Comparison of ENCODE assay signal across 12 mouse cellular contexts in the genomic region with DNA sequence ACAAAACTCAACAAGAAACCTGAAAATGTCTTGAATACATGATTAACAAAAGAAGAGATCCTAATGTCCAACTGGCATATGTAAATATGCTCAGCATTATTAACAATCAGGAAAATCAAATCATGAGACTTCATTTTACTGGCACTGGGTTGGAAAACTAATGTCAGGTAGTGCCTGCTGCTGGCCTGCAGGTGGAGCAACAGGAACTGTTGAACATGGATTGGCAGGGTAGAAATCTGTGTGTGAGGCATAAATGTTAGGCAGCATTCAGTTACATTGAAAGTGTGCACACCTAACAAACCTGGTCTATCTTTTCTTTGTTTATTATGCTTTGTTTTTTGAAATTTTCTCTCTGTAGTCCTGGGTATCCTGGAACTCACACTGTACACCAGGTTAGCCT. TPM values are rescaled to one million over a fixed set of nuclear protein-coding genes. Genes with fewer than 3 reads are reported as not detected.
DNase-seq lines count a peak whose midpoint lies in the region; ATAC-seq and TF ChIP-seq lines count a peak whose summit lies in the region.
"Had no signal": no experiment of that assay in that cellular context is flagged by ENCODE, and none has a peak within 500 bp of the region (broad histone marks: within the 10 kb centered on the region; RNA-seq: fewer than 3 reads in every experiment).

No protein-coding gene starts in this region.

- H3K9me3 ChIP-seq in E14TG2a.4 (ENCODE audit: low read length), result no peaks in the 10 kb centered on the region
- H3K9me3 ChIP-seq: lung, embryonic 15.5 days; neural tube, embryonic 13.5 days had no signal

- DNase-seq in layer of hippocampus, adult 2 months (ENCODE audit: low spot score in 2 of 2), result no peak
- DNase-seq in layer of hippocampus, adult 9-10 months (ENCODE audit: low spot score), result no peak
- no peak for DNase-seq in right cerebral cortex, postnatal 4 days
- no peak for DNase-seq in right cerebral cortex, adult 18-20 months
- DNase-seq: heart, postnatal 10 days had no signal

- peak; percentile 78 for TF ChIP-seq CTCF in layer of hippocampus, adult 2 months (conservative IDR thresholded peaks at IDR 0.05)
- peak; percentile 52 for TF ChIP-seq CTCF in E14TG2a.4 (conservative IDR thresholded peaks at IDR 0.05; ENCODE audit: low read length)

- no peak overlapping the region for H3K4me3 ChIP-seq in layer of hippocampus, adult 2 months
- 0 out of 2 replicates have a peak overlapping the region, but pooled peaks have one; percentile 26 for H3K4me3 ChIP-seq in E14TG2a.4 (replicated peaks; ENCODE audit: low read length)
- H3K4me3 ChIP-seq: lung, embryonic 15.5 days; neural tube, embryonic 13.5 days had no signal

- no peaks in the 10 kb centered on the region for H3K27me3 ChIP-seq in E14TG2a.4 (ENCODE audit: insufficient read depth, low read length)
- H3K27me3 ChIP-seq: lung, embryonic 15.5 days; neural tube, embryonic 13.5 days had no signal

- no peaks in the 10 kb centered on the region for H3K36me3 ChIP-seq in E14TG2a.4 (ENCODE audit: insufficient read depth, low read length)
- H3K36me3 ChIP-seq: lung, embryonic 15.5 days; neural tube, embryonic 13.5 days had no signal

- H3K27ac ChIP-seq in layer of hippocampus, adult 2 months, result no peak overlapping the region
- H3K27ac ChIP-seq: lung, embryonic 15.5 days; neural tube, embryonic 13.5 days had no signal

- peak; percentile 21 for ATAC-seq in activated CD4-positive, CD25-positive, alpha-beta regulatory T cell, adult 4 months
- ATAC-seq in megakaryocyte, adult 5-6 weeks (ENCODE audit: poor library complexity, severe bottlenecking), result peak; percentile 53
- ATAC-seq: forebrain, embryonic 16.5 days had no signal

- no peaks in the 10 kb centered on the region for H3K4me1 ChIP-seq in E14TG2a.4 (replicated peaks; ENCODE audit: low read depth, low read length)
- H3K4me1 ChIP-seq: lung, embryonic 15.5 days; neural tube, embryonic 13.5 days had no signal

RNA-seq across cellular contexts. Expression of a gene that starts 1.9 kb away (rescaled TPM):
- 1 to 10 TPM; 3.7 to 8.3 TPM for total RNA-seq in layer of hippocampus, adult 2 months (2021)
- 10 to 100 TPM; 26.6 to 39.7 TPM for polyA plus RNA-seq in activated CD4-positive, CD25-positive, alpha-beta regulatory T cell, adult 4 months (2017; shearing (Covaris generic))
- total RNA-seq in megakaryocyte, adult 5-6 weeks (2015), result 3.6 and 5.0 TPM in 2 replicates
- total RNA-seq in megakaryocyte, adult 5-6 weeks (2017), result 1.3 and 4.1 TPM in 2 replicates

RNA-seq across cellular contexts. Expression of a gene that starts 1.9 kb away (rescaled TPM):
- 1 to 10 TPM; 1.9 to 2.3 TPM for total RNA-seq in layer of hippocampus, adult 2 months (2021)
- 10 to 100 TPM in 1 of 2 experiments, 1 to 10 TPM in 1; 2.2 to 13.1 TPM for polyA plus RNA-seq in activated CD4-positive, CD25-positive, alpha-beta regulatory T cell, adult 4 months (2017; shearing (Covaris generic))
- total RNA-seq in megakaryocyte, adult 5-6 weeks (2015), result 2.1 TPM in 1 of 2 replicates, not detected in the other
- 3.9 and 10.4 TPM in 2 replicates for total RNA-seq in megakaryocyte, adult 5-6 weeks (2017)

RNA-seq across cellular contexts. Expression of a gene that starts 3.3 kb away (rescaled TPM):
- 10 to 100 TPM; 18.4 to 27.5 TPM for total RNA-seq in layer of hippocampus, adult 2 months (2021)
- polyA plus RNA-seq in activated CD4-positive, CD25-positive, alpha-beta regulatory T cell, adult 4 months (2017; shearing (Covaris generic)), result 10 to 100 TPM; 12.1 to 77.0 TPM
- 8.5 and 14.0 TPM in 2 replicates for total RNA-seq in megakaryocyte, adult 5-6 weeks (2015)
- total RNA-seq in megakaryocyte, adult 5-6 weeks (2017), result not detected in 2 replicates

RNA-seq across cellular contexts. Expression of a gene that starts 14.3 kb away (rescaled TPM):
- 100 to 1,000 TPM; 259 to 277 TPM for total RNA-seq in layer of hippocampus, adult 2 months (2021)
- polyA plus RNA-seq in activated CD4-positive, CD25-positive, alpha-beta regulatory T cell, adult 4 months (2017; shearing (Covaris generic)), result 10 to 100 TPM; 37.8 to 42.4 TPM
- 0.29 and 0.46 TPM in 2 replicates for total RNA-seq in megakaryocyte, adult 5-6 weeks (2015)
- not detected in 2 replicates for total RNA-seq in megakaryocyte, adult 5-6 weeks (2017)
- total RNA-seq: heart, postnatal 10 days had no signal

RNA-seq across cellular contexts. Expression of a gene that starts 51.5 kb away (rescaled TPM):
- total RNA-seq in layer of hippocampus, adult 2 months (2021), result not detected
- polyA plus RNA-seq in activated CD4-positive, CD25-positive, alpha-beta regulatory T cell, adult 4 months (2017; shearing (Covaris generic)), result not detected
- not detected in 2 replicates for total RNA-seq in megakaryocyte, adult 5-6 weeks (2015)
- not detected in 2 replicates for total RNA-seq in megakaryocyte, adult 5-6 weeks (2017)
- total RNA-seq: heart, postnatal 10 days; layer of hippocampus, adult 8-10 months had no signal
- polyA plus RNA-seq: forebrain, embryonic 16.5 days; lung, embryonic 15.5 days; neural tube, embryonic 13.5 days had no signal
